Mouse (Mus musculus): ENCODE results near the gene Rab3c. TPM values are rescaled to one million over a fixed set of nuclear protein-coding genes. Genes with fewer than 3 reads are reported as not detected.
A peak's percentile ranks its signal among the peaks of the same experiment; 100 is the strongest.

The Rab3c gene
- polyA plus RNA-seq, 1 experiment from 2014 or later = 165 TPM

DNA sequence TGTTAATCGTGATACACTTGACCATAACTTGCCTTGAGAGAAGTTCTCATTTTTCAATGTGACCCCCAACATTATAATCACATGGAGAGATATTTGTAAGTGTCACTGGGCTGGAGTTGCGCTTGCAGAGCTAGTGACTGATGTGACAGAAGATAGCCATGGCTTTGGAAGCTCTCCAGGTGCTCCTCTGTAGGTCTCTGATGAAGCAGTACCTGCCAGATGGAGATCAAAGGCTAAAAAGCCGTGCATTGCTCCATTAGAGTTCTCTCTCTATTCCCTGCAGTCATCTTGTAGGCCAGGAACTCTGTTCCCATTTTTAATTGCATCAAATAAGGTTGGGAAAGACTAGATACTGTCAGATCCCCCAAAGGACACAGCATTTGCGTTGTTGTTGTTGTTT is 112.2 kb downstream of the Rab3c start:
- Histone ChIP-seq H3K9me3 (ENCODE audit: control insufficient read depth, low read length) (no peaks in the 10 kb centered on the region), H3K27me3 (replicated peaks; ENCODE audit: control insufficient read depth, insufficient read depth, low read length) (no peaks in the 10 kb centered on the region), H3K36me3 (ENCODE audit: control insufficient read depth, insufficient read depth) (no peaks in the 10 kb centered on the region), H3K4me1 (replicated peaks; ENCODE audit: control insufficient read depth, insufficient read depth, low read length) (peaks cover 16% of the 10 kb centered on the region), H3K4me3 (replicated peaks; ENCODE audit: low read length) (no peak overlapping the region), H3K27ac (ENCODE audit: low read length) (peak overlapping the region; percentile 25; the same call in 1 of the 2 replicates), H3K9ac (replicated peaks; ENCODE audit: low read depth, low read length) (no peak overlapping the region), H3K4me2 (ENCODE audit: low read length) (no peak overlapping the region)
- no peak for ATAC-seq
- 82% methylated on average over 4 of the region's 4 CpGs for WGBS

DNA sequence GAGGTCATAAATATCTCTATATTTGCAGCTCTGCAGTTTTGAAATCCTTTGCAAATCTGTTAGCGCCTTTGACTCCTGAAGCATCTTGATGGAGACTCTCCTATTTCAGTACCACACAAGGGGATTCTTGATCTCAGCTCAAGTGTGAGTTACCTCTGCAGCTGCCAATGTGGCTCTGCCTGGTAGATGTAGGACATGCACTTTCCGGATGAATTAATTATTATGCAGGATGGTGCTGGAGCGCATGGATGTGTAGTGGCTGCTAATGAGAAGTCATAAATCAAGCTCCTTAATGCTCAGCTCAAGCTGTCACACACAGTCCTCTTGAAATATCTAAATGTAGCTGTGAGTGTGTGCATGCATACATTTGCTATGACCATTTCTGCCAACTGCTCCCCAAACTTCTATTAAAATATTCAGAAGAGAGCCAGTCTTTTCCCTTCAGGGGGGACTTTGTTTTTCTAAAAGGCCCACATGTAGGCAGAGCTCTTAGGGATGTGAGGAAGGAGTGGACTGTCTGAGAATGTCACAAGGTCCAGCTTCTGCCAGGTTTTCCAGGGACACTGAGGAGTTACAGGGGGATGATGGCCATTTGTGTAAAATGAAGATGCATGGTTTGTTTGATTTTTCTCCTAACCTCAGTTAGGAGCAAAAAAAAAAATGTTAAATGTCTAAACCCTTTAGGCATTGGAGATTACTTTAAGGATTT is 114.0 kb downstream of the Rab3c start:
- 48% methylated on average over 3 of the region's 3 CpGs for WGBS
- Histone ChIP-seq H3K9ac (replicated peaks; ENCODE audit: low read depth, low read length) (no peak overlapping the region), H3K9me3 (ENCODE audit: control insufficient read depth, low read length) (no peaks in the 10 kb centered on the region), H3K27ac (ENCODE audit: low read length) (no peak overlapping the region), H3K4me1 (replicated peaks; ENCODE audit: control insufficient read depth, insufficient read depth, low read length) (peaks cover 16% of the 10 kb centered on the region), H3K27me3 (replicated peaks; ENCODE audit: control insufficient read depth, insufficient read depth, low read length) (no peaks in the 10 kb centered on the region), H3K36me3 (ENCODE audit: control insufficient read depth, insufficient read depth) (no peaks in the 10 kb centered on the region), H3K4me3 (replicated peaks; ENCODE audit: low read length) (no peak overlapping the region), H3K4me2 (ENCODE audit: low read length) (no peak overlapping the region)
- ATAC-seq = peak; percentile 70

- WGBS = 32% methylated on average over 4 of the region's 4 CpGs
- Histone ChIP-seq H3K27ac (ENCODE audit: low read length) (no peak overlapping the region), H3K36me3 (ENCODE audit: control insufficient read depth, insufficient read depth) (no peaks in the 10 kb centered on the region), H3K4me1 (replicated peaks; ENCODE audit: control insufficient read depth, insufficient read depth, low read length) (peaks cover 8% of the 10 kb centered on the region), H3K4me2 (ENCODE audit: low read length) (no peak overlapping the region), H3K27me3 (replicated peaks; ENCODE audit: control insufficient read depth, insufficient read depth, low read length) (no peaks in the 10 kb centered on the region), H3K9me3 (ENCODE audit: control insufficient read depth, low read length) (no peaks in the 10 kb centered on the region), H3K9ac (replicated peaks; ENCODE audit: low read depth, low read length) (no peak overlapping the region), H3K4me3 (replicated peaks; ENCODE audit: low read length) (no peak overlapping the region)
- ATAC-seq = no peak
Measured at GRCm38 (mm10) chr13:110159980-110160379, 120.8 kb downstream of the Rab3c start.

DNA sequence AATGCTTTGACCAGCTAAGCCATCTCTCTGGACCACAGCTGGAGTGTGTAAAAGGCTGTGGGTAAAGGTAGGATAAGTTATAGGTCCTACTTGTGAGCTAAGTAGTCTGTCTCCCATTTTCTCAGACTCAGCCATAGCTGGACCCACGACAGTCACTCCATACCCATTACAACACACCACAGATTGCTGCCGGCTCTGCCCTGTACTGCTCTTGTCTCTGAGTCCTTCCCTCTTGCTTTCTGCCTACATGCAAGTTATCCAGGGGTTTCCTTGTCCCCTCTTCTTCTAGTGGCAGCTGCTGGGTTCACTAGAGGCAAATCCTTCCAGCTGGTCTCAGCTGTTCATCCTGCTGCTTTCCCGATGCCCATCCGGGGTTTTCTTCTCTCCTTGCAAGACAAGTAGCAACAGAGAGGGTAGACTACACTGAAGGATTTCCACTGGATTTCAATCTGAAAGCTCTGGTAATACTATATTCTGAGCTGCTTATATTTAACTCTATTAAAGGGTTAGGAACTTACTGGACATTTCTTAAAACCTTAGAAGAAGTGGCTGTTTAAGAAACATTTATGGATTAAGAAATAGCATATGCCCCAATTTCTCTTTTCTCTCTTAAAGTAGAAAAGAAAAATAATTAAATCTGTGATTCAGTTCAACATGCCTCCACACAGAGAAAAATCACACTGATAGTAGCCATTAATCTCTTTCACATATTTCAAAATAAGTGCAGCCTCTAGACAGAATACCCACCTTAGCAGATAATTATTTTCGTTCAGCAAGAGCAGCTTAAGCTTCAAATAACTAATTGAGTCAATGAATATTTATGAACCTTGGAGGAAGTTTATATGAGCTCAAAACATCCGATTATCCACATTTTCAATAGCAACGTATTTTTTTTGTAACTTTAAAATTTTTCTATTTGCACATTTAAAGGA is 121.9 kb downstream of the Rab3c start:
- WGBS = 32% methylated on average over 7 of the region's 7 CpGs
- no peak; the same call in 1 of the 2 replicates for ATAC-seq

GRCm38 (mm10) chr13:110145545-110145944 is 135.3 kb downstream of the Rab3c start:
- ATAC-seq = no peak
- Histone ChIP-seq H3K4me2 (ENCODE audit: low read length) (no peak overlapping the region), H3K9me3 (ENCODE audit: control insufficient read depth, low read length) (no peaks in the 10 kb centered on the region), H3K4me3 (replicated peaks; ENCODE audit: low read length) (no peak overlapping the region), H3K36me3 (ENCODE audit: control insufficient read depth, insufficient read depth) (no peaks in the 10 kb centered on the region), H3K27ac (ENCODE audit: low read length) (peak overlapping the region; percentile 49), H3K4me1 (replicated peaks; ENCODE audit: control insufficient read depth, insufficient read depth, low read length) (peaks cover 15% of the 10 kb centered on the region), H3K27me3 (replicated peaks; ENCODE audit: control insufficient read depth, insufficient read depth, low read length) (no peaks in the 10 kb centered on the region), H3K9ac (replicated peaks; ENCODE audit: low read depth, low read length) (no peak overlapping the region)
- WGBS = 60% methylated on average over 3 of the region's 3 CpGs

More for the DNA sequence above, 121.9 kb downstream of the Rab3c start:
- H3K27ac ChIP-seq (ENCODE audit: low read length) = 0 out of 2 replicates have a peak overlapping the region, but pooled peaks have one; percentile 33
- H3K4me1 ChIP-seq (replicated peaks; ENCODE audit: control insufficient read depth, insufficient read depth, low read length) = peaks cover 8% of the 10 kb centered on the region
- H3K9me3 ChIP-seq (ENCODE audit: control insufficient read depth, low read length) = no peaks in the 10 kb centered on the region
- no peak overlapping the region for H3K4me2 ChIP-seq (ENCODE audit: low read length)
- H3K4me3 ChIP-seq (replicated peaks; ENCODE audit: low read length) = no peak overlapping the region
- no peaks in the 10 kb centered on the region for H3K27me3 ChIP-seq (replicated peaks; ENCODE audit: control insufficient read depth, insufficient read depth, low read length)
- no peaks in the 10 kb centered on the region for H3K36me3 ChIP-seq (ENCODE audit: control insufficient read depth, insufficient read depth)
- H3K9ac ChIP-seq (replicated peaks; ENCODE audit: low read depth, low read length) = no peak overlapping the region

- Histone ChIP-seq H3K9ac (replicated peaks; ENCODE audit: low read depth, low read length) (no peak overlapping the region), H3K36me3 (ENCODE audit: control insufficient read depth, insufficient read depth) (no peaks in the 10 kb centered on the region), H3K4me3 (replicated peaks; ENCODE audit: low read length) (no peak overlapping the region), H3K27ac (ENCODE audit: low read length) (peak overlapping the region; percentile 49), H3K4me1 (replicated peaks; ENCODE audit: control insufficient read depth, insufficient read depth, low read length) (peaks cover 17% of the 10 kb centered on the region), H3K9me3 (ENCODE audit: control insufficient read depth, low read length) (no peaks in the 10 kb centered on the region), H3K27me3 (replicated peaks; ENCODE audit: control insufficient read depth, insufficient read depth, low read length) (no peaks in the 10 kb centered on the region), H3K4me2 (ENCODE audit: low read length) (peak overlapping the region; percentile 12; the same call in 1 of the 2 replicates)
- 21% methylated on average over 8 of the region's 8 CpGs for WGBS
- ATAC-seq = peak; percentile 77
Measured at GRCm38 (mm10) chr13:110145019-110145418, 135.8 kb downstream of the Rab3c start.

DNA sequence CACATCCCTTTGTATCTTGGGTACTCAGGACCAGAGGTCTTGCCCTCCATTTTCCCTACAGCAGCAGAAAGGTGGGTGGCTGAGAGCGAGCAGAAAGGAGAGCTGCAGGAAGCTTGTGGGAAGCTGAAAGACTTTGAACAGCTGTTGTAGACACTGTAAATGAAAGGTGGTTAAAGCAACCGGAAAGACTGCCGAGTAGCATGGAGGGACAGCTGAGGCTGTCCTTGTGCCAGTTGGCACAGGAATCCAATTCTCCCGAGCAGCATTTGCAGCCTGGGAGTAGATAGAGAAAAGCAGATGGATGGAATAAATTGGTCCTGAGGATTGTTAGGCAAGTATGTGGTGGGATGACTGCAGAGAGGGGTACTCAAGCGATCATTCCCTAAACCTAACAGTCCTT is 141.5 kb downstream of the Rab3c start:
- H3K4me1 ChIP-seq (replicated peaks; ENCODE audit: control insufficient read depth, insufficient read depth, low read length) = peaks cover 20% of the 10 kb centered on the region
- H3K27me3 ChIP-seq (replicated peaks; ENCODE audit: control insufficient read depth, insufficient read depth, low read length) = no peaks in the 10 kb centered on the region
- 28% methylated on average over 5 of the region's 5 CpGs for WGBS
- H3K9ac ChIP-seq (replicated peaks; ENCODE audit: low read depth, low read length) = no peak overlapping the region
- H3K4me2 ChIP-seq (ENCODE audit: low read length) = 0 out of 2 replicates have a peak overlapping the region, but pooled peaks have one; percentile 11
- H3K4me3 ChIP-seq (replicated peaks; ENCODE audit: low read length) = no peak overlapping the region
- H3K36me3 ChIP-seq (ENCODE audit: control insufficient read depth, insufficient read depth) = no peaks in the 10 kb centered on the region
- peak overlapping the region; percentile 85 for H3K27ac ChIP-seq (ENCODE audit: low read length)
- no peaks in the 10 kb centered on the region for H3K9me3 ChIP-seq (ENCODE audit: control insufficient read depth, low read length)
- ATAC-seq = peak; percentile 95

GRCm38 (mm10) chr13:110138644-110139043 is 142.2 kb downstream of the Rab3c start:
- WGBS = 76% methylated on average over 5 of the region's 5 CpGs
- H3K4me2 ChIP-seq (ENCODE audit: low read length) = no peak overlapping the region
- H3K27me3 ChIP-seq (replicated peaks; ENCODE audit: control insufficient read depth, insufficient read depth, low read length) = no peaks in the 10 kb centered on the region
- no peak overlapping the region for H3K4me3 ChIP-seq (replicated peaks; ENCODE audit: low read length)
- H3K4me1 ChIP-seq (replicated peaks; ENCODE audit: control insufficient read depth, insufficient read depth, low read length) = peaks cover 17% of the 10 kb centered on the region
- peak overlapping the region; percentile 85 for H3K27ac ChIP-seq (ENCODE audit: low read length)
- no peak overlapping the region for H3K9ac ChIP-seq (replicated peaks; ENCODE audit: low read depth, low read length)
- no peaks in the 10 kb centered on the region for H3K9me3 ChIP-seq (ENCODE audit: control insufficient read depth, low read length)
- no peak for ATAC-seq
- H3K36me3 ChIP-seq (ENCODE audit: control insufficient read depth, insufficient read depth) = no peaks in the 10 kb centered on the region

GRCm38 (mm10) chr13:110127613-110128258 is 153.1 kb downstream of the Rab3c start:
- ATAC-seq = peak; percentile 77
- Histone ChIP-seq H3K27me3 (replicated peaks; ENCODE audit: control insufficient read depth, insufficient read depth, low read length) (no peaks in the 10 kb centered on the region), H3K27ac (ENCODE audit: low read length) (peak overlapping the region; percentile 68), H3K4me2 (ENCODE audit: low read length) (no peak overlapping the region), H3K4me1 (replicated peaks; ENCODE audit: control insufficient read depth, insufficient read depth, low read length) (peaks cover 10% of the 10 kb centered on the region), H3K9me3 (ENCODE audit: control insufficient read depth, low read length) (no peaks in the 10 kb centered on the region), H3K36me3 (ENCODE audit: control insufficient read depth, insufficient read depth) (no peaks in the 10 kb centered on the region), H3K4me3 (replicated peaks; ENCODE audit: low read length) (no peak overlapping the region), H3K9ac (replicated peaks; ENCODE audit: low read depth, low read length) (peak overlapping the region; percentile 40; the same call in 1 of the 2 replicates)
- WGBS = 47% methylated on average over 12 of the region's 12 CpGs

All from forebrain, embryonic 16.5 days (tissue).